Comparison of ENCODE assay signal across 10 mouse cellular contexts in the genomic region with DNA sequence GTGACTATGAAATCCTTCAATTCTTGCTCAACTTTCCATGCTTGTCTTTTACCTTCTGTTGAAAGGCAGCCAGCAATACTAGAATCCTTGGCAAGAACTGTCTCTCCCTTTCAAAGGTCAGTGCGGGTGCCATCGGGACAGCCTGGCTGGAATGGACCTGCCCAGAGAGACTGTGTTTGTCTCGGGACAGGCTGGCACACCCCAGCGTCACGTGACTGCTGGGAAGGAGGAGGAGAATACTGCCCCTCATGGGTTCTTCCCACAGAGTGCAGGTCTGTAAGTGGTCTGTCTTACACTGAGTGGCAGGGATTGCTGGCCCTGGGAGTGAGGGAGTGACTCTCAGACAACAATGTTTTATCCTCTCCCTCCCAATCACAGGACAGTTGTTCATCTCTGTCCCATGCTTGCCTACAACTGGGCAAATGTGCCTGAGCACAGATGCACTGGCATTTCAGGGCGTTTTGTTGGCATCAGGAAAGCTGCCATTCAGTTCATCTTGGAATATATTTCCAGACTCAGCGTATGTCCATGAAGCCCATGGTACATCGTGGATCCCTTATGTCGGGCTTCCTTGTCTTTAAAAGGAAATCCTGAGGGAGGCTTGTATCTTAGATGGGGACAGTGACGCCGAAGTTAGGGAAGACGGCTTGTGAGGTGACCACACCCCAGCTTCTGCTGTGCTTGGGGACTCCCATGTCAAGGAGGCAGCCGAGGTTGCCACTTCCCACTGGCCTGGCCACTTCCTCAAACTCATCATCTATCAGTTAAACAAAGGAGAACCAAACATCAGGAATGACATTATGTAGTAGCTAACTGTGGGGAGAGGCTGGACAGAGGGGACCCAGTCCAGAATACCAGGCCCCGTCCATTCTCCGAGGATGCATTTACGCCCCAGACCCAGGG.
DNase-seq lines count a peak whose midpoint lies in the region; ATAC-seq lines count a peak whose summit lies in the region.
"Had no signal": no experiment of that assay in that cellular context is flagged by ENCODE, and none has a peak within 500 bp of the region (broad histone marks: within the 10 kb centered on the region; RNA-seq: fewer than 3 reads in every experiment).

No protein-coding gene starts in this region.

- 86% methylated on average over 16 of the region's 16 CpGs for WGBS in hindbrain, embryonic 15.5 days
- WGBS in hindbrain, embryonic 12.5 days: 90% methylated on average over 16 of the region's 16 CpGs
- WGBS in neural tube, embryonic 15.5 days: 82% methylated on average over 16 of the region's 16 CpGs

- H3K27me3 ChIP-seq in hindbrain, embryonic 15.5 days: no peaks in the 10 kb centered on the region
- H3K27me3 ChIP-seq in hindbrain, embryonic 12.5 days: no peaks in the 10 kb centered on the region
- no peaks in the 10 kb centered on the region for H3K27me3 ChIP-seq in neural tube, embryonic 15.5 days (replicated peaks)
- H3K27me3 ChIP-seq: embryonic facial prominence, embryonic 12.5 days had no signal

- ATAC-seq in hindbrain, embryonic 15.5 days (ENCODE audit: low FRiP score, low read depth): peak; percentile 72
- ATAC-seq in hindbrain, embryonic 12.5 days (ENCODE audit: low FRiP score): no peak
- peak; percentile 79 for ATAC-seq in neural tube, embryonic 15.5 days (ENCODE audit: low FRiP score)

- H3K4me1 ChIP-seq in hindbrain, embryonic 15.5 days (replicated peaks): peaks cover 22% of the 10 kb centered on the region
- H3K4me1 ChIP-seq in hindbrain, embryonic 12.5 days: no peaks in the 10 kb centered on the region
- H3K4me1 ChIP-seq in neural tube, embryonic 15.5 days: peaks cover 10% of the 10 kb centered on the region; the same call in 1 of the 2 replicates
- H3K4me1 ChIP-seq: embryonic facial prominence, embryonic 12.5 days had no signal

- H3K4me2 ChIP-seq in hindbrain, embryonic 15.5 days: no peak overlapping the region
- H3K4me2 ChIP-seq in hindbrain, embryonic 12.5 days (replicated peaks): no peak overlapping the region
- no peak overlapping the region for H3K4me2 ChIP-seq in neural tube, embryonic 15.5 days
- H3K4me2 ChIP-seq: embryonic facial prominence, embryonic 12.5 days; lung, embryonic 14.5 days had no signal

- no peak overlapping the region for H3K4me3 ChIP-seq in hindbrain, embryonic 15.5 days
- no peak overlapping the region for H3K4me3 ChIP-seq in hindbrain, embryonic 12.5 days
- no peak overlapping the region for H3K4me3 ChIP-seq in neural tube, embryonic 15.5 days (replicated peaks)
- H3K4me3 ChIP-seq: embryonic facial prominence, embryonic 12.5 days had no signal

- no peaks in the 10 kb centered on the region for H3K9me3 ChIP-seq in hindbrain, embryonic 15.5 days
- no peaks in the 10 kb centered on the region for H3K9me3 ChIP-seq in hindbrain, embryonic 12.5 days (replicated peaks)
- H3K9me3 ChIP-seq in neural tube, embryonic 15.5 days (replicated peaks): no peaks in the 10 kb centered on the region

- intact Hi-C loops in gastrocnemius, postnatal 14 days (cut with DNase I; ENCODE audit: low total_unique reads): no loop called here

- no peak overlapping the region for H3K27ac ChIP-seq in hindbrain, embryonic 15.5 days (replicated peaks)
- no peak overlapping the region for H3K27ac ChIP-seq in hindbrain, embryonic 12.5 days
- peak overlapping the region; percentile 48 for H3K27ac ChIP-seq in neural tube, embryonic 15.5 days (replicated peaks)
- H3K27ac ChIP-seq: embryonic facial prominence, embryonic 12.5 days had no signal

- no peak overlapping the region for H3K9ac ChIP-seq in hindbrain, embryonic 15.5 days
- H3K9ac ChIP-seq in hindbrain, embryonic 12.5 days: no peak overlapping the region
- no peak overlapping the region for H3K9ac ChIP-seq in neural tube, embryonic 15.5 days (replicated peaks)
- H3K9ac ChIP-seq: embryonic facial prominence, embryonic 12.5 days; lung, embryonic 14.5 days had no signal

- no peaks in the 10 kb centered on the region for H3K36me3 ChIP-seq in hindbrain, embryonic 15.5 days
- no peaks in the 10 kb centered on the region for H3K36me3 ChIP-seq in hindbrain, embryonic 12.5 days
- no peaks in the 10 kb centered on the region for H3K36me3 ChIP-seq in neural tube, embryonic 15.5 days
- H3K36me3 ChIP-seq: embryonic facial prominence, embryonic 12.5 days had no signal

- DNase-seq in adrenal gland, postnatal 10 days: peak; percentile 84
- peak; percentile 66 for DNase-seq in gastrocnemius, postnatal 14 days
- DNase-seq in kidney, postnatal 10 days: peak; percentile 82
- DNase-seq in thymus, postnatal 10 days (ENCODE audit: low spot score in 2 of 2): no peak
- no peak for DNase-seq in thymus, adult 18-20 months
- DNase-seq: lung, embryonic 14.5 days had no signal

Comparison
In these comparisons a context has a peak if more than half of its experiments do, and no peak if none do; other contexts are left out.
1. DNase-seq: peak in adrenal gland, postnatal 10 days (single experiment), gastrocnemius, postnatal 14 days (single experiment) and kidney, postnatal 10 days (single experiment); none in thymus, postnatal 10 days (0 of 2) and thymus, adult 18-20 months (0 of 2).